Mouse (Mus musculus) heart, embryonic 12.5 days (tissue): ENCODE results near the gene Tut4. TPM values are rescaled to one million over a fixed set of nuclear protein-coding genes. Genes with fewer than 3 reads are reported as not detected.
A peak's percentile ranks its signal among the peaks of the same experiment; 100 is the strongest.

Experiments
- ATAC-seq: fragments of 200-750 bp; cut with Nextera tagmentation; 2 replicates; pipeline ENCODE4 v1.8.0; 2017; ENCODE audit warnings: moderate TSS enrichment, moderate library complexity; ENCODE audit not compliant: insufficient number of reproducible peaks, low FRiP score
- H3K27ac ChIP-seq: fragments of 300-500 bp; sonication (generic); 2 replicates; pipeline ENCODE4 v1.5.1; 2016; ENCODE audit warnings: mild to moderate bottlenecking, moderate library complexity; ENCODE audit not compliant: poor library complexity, severe bottlenecking
- H3K27me3 ChIP-seq: fragments of 300-500 bp; sonication (generic); replicated peaks from 2 replicates; pipeline ENCODE4 v1.6.1; 2016; ENCODE audit warnings: mild to moderate bottlenecking, moderate library complexity
- H3K36me3 ChIP-seq: fragments of 300-500 bp; sonication (generic); 2 replicates; pipeline ENCODE4 v1.6.1; 2016; ENCODE audit warnings: mild to moderate bottlenecking, moderate library complexity
- H3K4me1 ChIP-seq: fragments of 300-500 bp; sonication (generic); replicated peaks from 2 replicates; pipeline ENCODE4 v1.6.1; 2016; ENCODE audit warnings: mild to moderate bottlenecking
- H3K4me2 ChIP-seq: fragments of 300-500 bp; sonication (generic); 2 replicates; pipeline ENCODE4 v1.6.1; 2016; ENCODE audit warnings: mild to moderate bottlenecking, moderate library complexity
- H3K4me3 ChIP-seq: fragments of 300-500 bp; sonication (generic); 2 replicates; pipeline ENCODE4 v1.5.1; 2016; ENCODE audit warnings: mild to moderate bottlenecking
- H3K9ac ChIP-seq: fragments of 300-500 bp; sonication (generic); 2 replicates; pipeline ENCODE4 v1.6.1; 2016; ENCODE audit warnings: mild to moderate bottlenecking, moderate library complexity
- H3K9me3 ChIP-seq: fragments of 300-500 bp; sonication (generic); replicated peaks from 2 replicates; pipeline ENCODE4 v1.6.1; 2016; ENCODE audit warnings: mild to moderate bottlenecking, moderate library complexity
- WGBS: fragments of 180-500 bp; shearing (Covaris S2); methylation state at CpG from one replicate; pipeline ENCODE4 v1.1.7; 2016; 5-methylcytosine and 5-hydroxymethylcytosine counted together
- polyA plus RNA-seq: library from polyadenylated mRNA; unstranded; fragments of >200 nt; fragmentation: Nextera tagmentation; extraction: Ambion mirVana; gene quantifications from 2 replicates; pipeline ENCODE4 v1.2.1, GENCODE M21; 2016

The Tut4 gene
- polyA plus RNA-seq, 1 experiment from 2014 or later = 54.4 TPM

DNA sequence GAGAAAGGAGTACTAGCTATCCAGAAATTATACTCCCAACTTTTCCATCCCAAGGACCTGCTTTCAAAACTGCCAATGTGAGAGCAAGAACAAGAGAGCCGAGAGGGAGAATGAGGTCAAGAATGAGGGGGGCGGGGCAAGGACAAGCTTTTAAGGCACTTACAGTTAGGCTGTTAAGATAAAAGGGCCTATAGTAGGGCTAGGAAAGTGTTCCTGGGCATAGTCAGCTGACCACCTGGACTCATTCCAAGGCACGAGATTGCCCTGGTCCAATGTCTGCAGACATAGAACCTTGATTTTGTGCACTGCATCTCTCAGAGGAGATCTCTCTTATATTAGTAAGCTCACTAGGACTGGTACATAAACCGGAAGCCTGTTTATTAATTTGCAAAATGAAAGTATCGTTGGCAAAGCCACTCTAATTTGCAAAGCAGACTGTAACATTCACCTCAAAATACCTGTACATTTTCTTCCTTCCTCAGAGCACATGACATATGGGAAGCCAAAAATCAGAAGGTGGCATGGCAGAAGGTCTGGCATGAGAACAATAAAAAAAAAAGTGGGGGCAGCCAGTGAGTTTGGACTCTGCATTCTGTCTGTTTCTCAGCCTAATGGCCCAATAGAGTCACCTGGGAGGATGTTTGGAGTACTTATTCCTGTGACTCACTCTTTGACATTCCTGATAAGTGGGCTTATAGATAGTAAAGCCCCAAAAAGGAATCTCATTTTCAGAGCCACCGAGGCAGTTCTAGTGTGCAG lies 21.0 kb upstream of the Tut4 start:
- no peak for ATAC-seq
- Histone ChIP-seq H3K4me2 (0 out of 2 replicates have a peak overlapping the region, but pooled peaks have one; percentile 1), H3K27ac (no peak overlapping the region), H3K27me3 (no peaks in the 10 kb centered on the region), H3K9me3 (no peaks in the 10 kb centered on the region), H3K36me3 (no peaks in the 10 kb centered on the region), H3K9ac (no peak overlapping the region), H3K4me3 (no peak overlapping the region), H3K4me1 (peaks cover 18% of the 10 kb centered on the region)
- 47% methylated on average over 6 of the region's 6 CpGs for WGBS

DNA sequence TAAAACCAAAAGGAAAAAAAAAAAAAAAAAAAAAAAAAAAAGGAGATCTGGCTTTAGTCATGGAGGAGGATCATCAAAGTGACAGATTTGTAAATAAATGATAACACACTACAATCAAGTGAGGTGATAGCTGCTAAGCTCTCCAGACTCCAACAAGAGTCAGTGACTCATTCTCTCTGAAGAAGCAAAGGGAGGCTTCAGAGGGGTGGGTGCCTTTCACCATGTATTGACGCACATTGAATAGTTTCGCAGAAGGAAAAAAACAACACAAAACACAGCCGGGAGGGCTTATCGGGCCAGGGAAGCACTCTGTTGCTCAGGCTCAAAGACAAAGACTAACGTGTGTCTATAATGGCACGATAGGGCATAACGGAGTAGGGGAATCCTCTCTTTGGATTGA lies 11.1 kb upstream of the Tut4 start:
- H3K4me2 ChIP-seq = no peak overlapping the region
- no peaks in the 10 kb centered on the region for H3K36me3 ChIP-seq
- peaks cover 9% of the 10 kb centered on the region; the same call in 1 of the 2 replicates for H3K4me1 ChIP-seq
- 13% methylated on average over 7 of the region's 7 CpGs for WGBS
- H3K27me3 ChIP-seq = no peaks in the 10 kb centered on the region
- H3K4me3 ChIP-seq = no peak overlapping the region
- H3K9me3 ChIP-seq = no peaks in the 10 kb centered on the region
- H3K27ac ChIP-seq = peak overlapping the region; percentile 15; the same call in 1 of the 2 replicates
- H3K9ac ChIP-seq = no peak overlapping the region
- peak; percentile 71; the same call in 1 of the 2 replicates for ATAC-seq

DNA sequence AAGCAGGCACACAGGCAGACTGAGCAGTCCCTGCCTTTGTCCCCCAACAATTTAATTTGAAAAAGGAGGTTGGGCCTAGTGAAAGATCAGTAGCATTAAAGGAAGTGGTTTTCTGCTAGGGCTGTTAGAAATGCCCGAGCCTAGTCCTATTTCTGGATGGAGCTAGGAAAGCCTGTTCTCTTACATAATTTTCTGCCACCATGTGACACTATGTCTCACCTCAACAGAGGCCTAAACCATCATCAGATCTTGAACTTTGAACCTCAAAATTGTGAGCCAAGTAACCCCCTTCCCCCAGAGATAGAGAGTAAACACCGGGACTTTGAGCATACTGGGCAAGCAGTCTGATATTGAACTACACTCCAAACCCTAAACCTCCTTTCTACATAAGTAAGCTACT lies 3.2 kb upstream of the Tut4 start:
- Histone ChIP-seq H3K27me3 (no peaks in the 10 kb centered on the region), H3K27ac (no peak overlapping the region), H3K9ac (no peak overlapping the region), H3K4me2 (no peak overlapping the region), H3K4me1 (peaks cover 8% of the 10 kb centered on the region), H3K4me3 (no peak overlapping the region), H3K9me3 (no peaks in the 10 kb centered on the region), H3K36me3 (no peaks in the 10 kb centered on the region)
- 59% methylated on average over 2 of the region's 2 CpGs for WGBS
- no peak for ATAC-seq

DNA sequence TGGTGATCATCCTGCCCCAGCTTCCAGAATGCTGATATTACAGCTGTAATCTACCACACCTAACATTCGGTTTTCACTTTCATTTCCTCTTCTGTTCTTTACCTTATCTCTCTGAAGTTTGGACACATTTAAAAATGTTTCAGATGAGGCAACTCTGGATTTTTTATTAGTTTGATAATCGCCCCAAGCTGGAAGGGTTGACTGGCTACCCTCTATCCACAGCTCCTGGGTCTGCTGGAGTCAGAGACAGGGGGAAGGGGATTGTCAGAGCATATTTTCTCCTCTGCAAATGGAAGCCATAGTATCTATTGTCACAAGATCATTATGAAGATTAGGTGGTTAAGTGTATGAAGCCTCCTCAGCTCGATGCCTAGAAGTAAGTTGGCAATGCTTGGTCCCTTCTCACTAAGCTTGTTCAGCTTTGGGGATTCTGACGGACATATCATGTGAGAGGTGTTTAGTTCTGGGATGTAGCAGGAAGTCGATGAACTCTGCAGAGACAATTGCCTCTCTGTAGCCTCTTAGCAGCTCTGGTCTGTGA lies 955 bp upstream of the Tut4 start:
- Histone ChIP-seq H3K36me3 (peaks cover 12% of the 10 kb centered on the region; the same call in 1 of the 2 replicates), H3K4me2 (peak overlapping the region; percentile 89), H3K27me3 (no peaks in the 10 kb centered on the region), H3K27ac (peak overlapping the region; percentile 97; the same call in 1 of the 2 replicates), H3K9ac (peak overlapping the region; percentile 98), H3K9me3 (no peaks in the 10 kb centered on the region), H3K4me1 (peaks cover 8% of the 10 kb centered on the region), H3K4me3 (peak overlapping the region; percentile 93; the same call in 1 of the 2 replicates)
- 24% methylated on average over 5 of the region's 5 CpGs for WGBS
- no peak for ATAC-seq

DNA sequence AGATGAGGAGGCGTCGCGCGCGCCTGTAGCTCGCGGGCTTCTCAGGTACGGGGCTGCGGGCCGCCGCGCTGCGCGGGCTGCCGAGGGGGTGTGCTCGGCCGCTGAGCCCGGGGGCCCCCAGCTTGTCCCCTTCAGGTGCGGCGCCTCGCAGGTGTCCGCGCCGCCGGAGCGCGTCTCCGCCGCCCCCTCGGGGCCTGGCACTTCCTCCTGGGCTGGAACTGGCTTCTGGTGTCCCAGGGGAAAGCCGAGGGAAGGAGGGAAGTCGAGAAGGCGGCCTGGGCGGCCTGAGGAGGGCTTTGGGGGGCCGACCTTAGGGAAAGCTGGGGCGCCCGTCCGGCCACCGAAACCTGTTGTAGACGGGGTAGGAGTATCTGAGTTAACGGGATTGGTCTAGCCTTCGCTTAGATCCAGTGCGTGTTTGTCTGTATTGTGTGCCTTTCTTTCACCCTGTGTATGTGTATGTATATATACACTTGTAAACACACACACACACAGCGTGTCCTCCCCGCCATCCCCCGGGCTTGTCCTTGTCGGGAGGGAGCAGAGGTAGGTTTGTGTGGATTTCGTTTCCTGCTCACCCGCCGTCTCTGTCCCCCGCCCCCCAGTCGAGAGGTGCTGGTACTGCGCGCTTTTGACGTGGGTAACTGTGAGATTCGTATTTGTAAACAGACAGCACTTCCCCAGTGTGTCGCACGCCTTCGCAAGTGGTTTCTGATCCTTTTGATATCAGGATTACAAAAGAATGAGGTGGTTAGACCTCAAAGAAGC lies 1.1 kb downstream of the Tut4 start:
- Histone ChIP-seq H3K4me1 (peaks cover 8% of the 10 kb centered on the region), H3K27ac (peak overlapping the region; percentile 97), H3K4me2 (peak overlapping the region; percentile 89), H3K27me3 (no peaks in the 10 kb centered on the region), H3K9ac (peak overlapping the region; percentile 98), H3K4me3 (peak overlapping the region; percentile 93), H3K9me3 (no peaks in the 10 kb centered on the region), H3K36me3 (peaks cover 12% of the 10 kb centered on the region; the same call in 1 of the 2 replicates)
- ATAC-seq = peak; percentile 56
- under 1% methylated on average over 59 of the region's 59 CpGs for WGBS

DNA sequence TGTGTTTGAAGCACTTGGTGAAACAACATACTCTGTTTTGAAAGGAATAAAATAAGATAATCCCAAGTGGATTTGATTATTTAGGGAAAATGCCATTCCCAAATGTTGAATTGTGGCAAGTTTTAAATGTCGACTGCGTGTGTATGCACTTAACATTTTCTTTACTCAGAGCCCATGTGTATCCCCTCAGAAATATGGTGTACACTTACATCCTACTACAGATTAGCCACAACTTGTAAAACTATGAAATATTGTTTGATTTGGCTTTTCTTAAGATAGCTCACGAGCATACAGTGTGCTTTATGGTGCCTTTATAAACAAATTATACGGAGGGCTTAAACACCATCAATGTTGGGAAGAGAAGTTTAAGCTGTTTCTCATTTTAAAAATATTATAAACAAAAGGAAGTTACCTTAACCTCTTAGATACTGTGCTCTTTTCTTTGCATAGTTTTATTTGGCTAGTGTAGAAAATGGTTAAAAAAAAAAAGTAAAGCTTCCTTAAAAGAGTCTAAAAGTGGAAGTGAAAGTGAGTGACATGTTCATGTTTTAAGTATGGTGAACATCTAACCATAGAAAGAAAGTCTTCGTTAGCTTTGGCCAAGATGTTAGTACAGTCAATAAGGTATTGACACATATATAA lies 2.2 kb downstream of the Tut4 start:
- WGBS = 64% methylated on average over 5 of the region's 5 CpGs
- peaks cover 17% of the 10 kb centered on the region; the same call in 1 of the 2 replicates for H3K36me3 ChIP-seq
- H3K9me3 ChIP-seq = no peaks in the 10 kb centered on the region
- H3K27me3 ChIP-seq = no peaks in the 10 kb centered on the region
- H3K4me1 ChIP-seq = peaks cover 8% of the 10 kb centered on the region
- no peak overlapping the region for H3K27ac ChIP-seq
- ATAC-seq = no peak
- no peak overlapping the region for H3K9ac ChIP-seq
- H3K4me3 ChIP-seq = peak overlapping the region; percentile 40
- H3K4me2 ChIP-seq = peak overlapping the region; percentile 89; the same call in 1 of the 2 replicates

DNA sequence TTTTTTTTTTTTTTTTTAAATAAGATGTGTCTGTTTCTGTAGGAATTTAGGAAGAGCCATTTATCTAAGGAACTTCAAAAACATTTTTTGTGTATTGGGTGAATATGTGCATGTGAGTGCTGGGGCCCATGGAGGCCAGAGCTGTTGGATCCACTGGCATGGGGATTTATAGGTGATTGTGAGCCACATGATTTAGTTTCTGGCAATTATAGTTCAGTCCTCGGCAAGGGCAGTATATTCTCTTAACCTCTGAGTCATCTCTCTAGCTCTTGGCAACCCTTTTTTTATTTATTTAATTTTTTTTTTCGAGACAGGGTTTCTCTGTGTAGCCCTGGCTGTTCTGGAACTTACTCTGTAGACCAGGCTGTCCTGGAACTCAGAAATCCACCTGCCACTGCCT lies 14.4 kb downstream of the Tut4 start:
- H3K4me2 ChIP-seq = no peak overlapping the region
- no peaks in the 10 kb centered on the region for H3K9me3 ChIP-seq
- peaks cover 8% of the 10 kb centered on the region for H3K36me3 ChIP-seq
- peaks cover 6% of the 10 kb centered on the region; the same call in 1 of the 2 replicates for H3K4me1 ChIP-seq
- ATAC-seq = no peak
- no peaks in the 10 kb centered on the region for H3K27me3 ChIP-seq
- no peak overlapping the region for H3K9ac ChIP-seq
- 80% methylated on average over 2 of the region's 2 CpGs for WGBS
- no peak overlapping the region for H3K27ac ChIP-seq
- no peak overlapping the region for H3K4me3 ChIP-seq

DNA sequence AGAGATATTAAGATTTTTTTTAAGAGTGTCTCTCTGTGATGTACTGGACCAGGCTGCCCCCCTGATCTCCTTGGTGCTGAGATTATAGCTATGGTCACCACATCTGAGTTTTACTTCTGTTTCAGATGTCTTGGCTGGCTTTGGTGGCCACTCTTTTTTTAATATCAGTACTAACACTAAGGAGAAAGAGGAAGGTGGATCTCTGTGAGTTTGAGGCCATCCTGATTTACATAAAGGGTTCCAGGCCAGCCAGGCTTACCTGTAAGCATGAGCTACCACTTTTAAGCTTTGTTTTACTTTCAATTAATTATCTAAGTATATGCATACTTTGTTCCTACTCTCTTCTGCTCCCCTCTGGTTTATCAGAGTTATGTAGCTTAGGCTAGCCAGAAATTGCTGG lies 23.6 kb downstream of the Tut4 start:
- H3K4me1 ChIP-seq = no peaks in the 10 kb centered on the region
- no peak overlapping the region for H3K27ac ChIP-seq
- no peak overlapping the region for H3K4me2 ChIP-seq
- ATAC-seq = no peak
- no peaks in the 10 kb centered on the region for H3K9me3 ChIP-seq
- no peaks in the 10 kb centered on the region for H3K27me3 ChIP-seq
- H3K36me3 ChIP-seq = peaks cover 47% of the 10 kb centered on the region
- H3K4me3 ChIP-seq = no peak overlapping the region
- no peak overlapping the region for H3K9ac ChIP-seq

DNA sequence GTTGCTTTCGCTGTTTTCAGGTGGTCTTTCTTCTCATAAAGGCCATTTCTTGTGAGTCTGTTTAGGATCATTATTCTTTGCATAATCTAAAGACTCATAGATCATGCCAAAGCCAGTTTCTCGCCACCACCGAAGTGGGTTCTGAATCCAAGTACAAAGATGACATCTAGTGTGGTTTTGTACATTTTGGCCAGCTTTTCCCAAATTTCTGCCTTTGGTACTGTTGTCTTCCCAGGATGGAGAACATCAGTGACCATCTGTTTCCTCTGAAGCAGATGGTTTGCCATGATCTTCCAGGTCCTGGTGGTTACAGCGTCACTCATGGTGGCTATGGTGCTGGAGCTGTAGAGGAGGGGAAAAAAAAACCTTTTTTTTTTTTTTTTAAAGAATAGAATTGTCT lies 25.0 kb downstream of the Tut4 start:
- no peak for ATAC-seq
- H3K9ac ChIP-seq = no peak overlapping the region
- H3K27ac ChIP-seq = no peak overlapping the region
- no peak overlapping the region for H3K4me2 ChIP-seq
- H3K4me1 ChIP-seq = no peaks in the 10 kb centered on the region
- H3K4me3 ChIP-seq = no peak overlapping the region
- 95% methylated on average over 4 of the region's 4 CpGs for WGBS
- H3K27me3 ChIP-seq = no peaks in the 10 kb centered on the region
- peaks cover 44% of the 10 kb centered on the region for H3K36me3 ChIP-seq
- no peaks in the 10 kb centered on the region for H3K9me3 ChIP-seq

DNA sequence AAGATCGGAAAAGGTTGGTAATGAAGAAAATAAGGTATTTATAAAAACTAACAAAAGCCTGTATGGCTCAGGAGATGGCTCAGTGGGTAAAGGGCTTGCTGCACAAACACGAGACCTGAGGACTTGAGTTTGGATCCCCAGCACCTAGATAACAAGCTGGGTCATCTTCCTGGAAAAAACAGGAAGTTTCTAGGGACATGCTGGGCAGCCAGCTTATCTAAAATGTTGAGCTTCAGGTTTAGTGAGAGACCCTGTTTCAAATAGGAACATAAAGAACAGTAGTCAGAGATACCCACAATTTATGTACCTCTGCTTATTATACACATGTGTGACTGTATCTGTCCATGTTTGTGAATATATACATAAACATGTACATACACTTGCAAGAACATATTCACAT lies 43.8 kb downstream of the Tut4 start:
- Histone ChIP-seq H3K4me3 (no peak overlapping the region), H3K27ac (no peak overlapping the region), H3K9me3 (no peaks in the 10 kb centered on the region), H3K27me3 (no peaks in the 10 kb centered on the region), H3K4me2 (no peak overlapping the region), H3K4me1 (no peaks in the 10 kb centered on the region), H3K9ac (no peak overlapping the region), H3K36me3 (peaks cover 49% of the 10 kb centered on the region)
- no peak for ATAC-seq
- WGBS = 75% methylated on average over 2 of the region's 2 CpGs

DNA sequence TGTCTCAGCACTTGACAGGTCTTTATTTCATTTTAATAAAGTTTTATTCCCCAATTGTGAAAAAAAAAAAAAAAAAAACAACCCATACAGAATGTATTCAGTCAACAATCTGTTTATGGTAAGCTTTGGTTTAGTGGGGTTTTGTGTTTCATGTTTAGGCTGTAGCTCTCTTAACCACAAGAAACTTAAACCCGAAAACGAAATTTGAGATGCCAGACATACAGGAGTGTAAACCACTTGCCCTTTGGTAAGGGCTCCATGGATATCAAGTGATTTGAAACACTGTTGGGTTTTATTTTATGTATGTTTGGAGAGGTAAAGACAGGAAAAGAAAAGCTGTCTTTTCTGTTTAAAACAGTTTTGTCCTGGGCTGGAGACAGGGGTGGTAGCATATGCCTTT lies 80.5 kb downstream of the Tut4 start:
- WGBS = 93% methylated on average over 2 of the region's 2 CpGs
- no peak for ATAC-seq

More for the DNA sequence above, 80.5 kb downstream of the Tut4 start:
- no peaks in the 10 kb centered on the region for H3K4me1 ChIP-seq
- no peak overlapping the region for H3K4me2 ChIP-seq
- H3K9me3 ChIP-seq = no peaks in the 10 kb centered on the region
- H3K36me3 ChIP-seq = peaks cover 27% of the 10 kb centered on the region
- H3K4me3 ChIP-seq = no peak overlapping the region
- H3K27ac ChIP-seq = no peak overlapping the region
- no peaks in the 10 kb centered on the region for H3K27me3 ChIP-seq
- no peak overlapping the region for H3K9ac ChIP-seq
